Mouse (Mus musculus) neural tube, embryonic 11.5 days (tissue): ENCODE measurements around the gene Hnrnpf. TPM values are rescaled to one million over a fixed set of nuclear protein-coding genes. Genes with fewer than 3 reads are reported as not detected.
"Not testable (repeated sequence)": the region's sequence is repeated elsewhere in the genome, so short reads cannot be mapped to it uniquely, and the experiment has no call there.

ENCODE experiments used
- ATAC-seq: fragments of 200-750 bp; cut with Nextera tagmentation; 2 replicates; pipeline ENCODE4 v1.8.0; 2017; ENCODE audit warnings: moderate number of reproducible peaks, mild to moderate bottlenecking, moderate TSS enrichment, moderate library complexity; ENCODE audit not compliant: insufficient read depth, low FRiP score, low TSS enrichment
- DNase-seq: peaks from one replicate; pipeline ENCODE4 v3.0.0-alpha.2; 2015; ENCODE audit warnings: low spot score
- H3K27ac ChIP-seq: fragments of 300-500 bp; sonication (generic); 2 replicates; pipeline ENCODE4 v1.5.1; 2014; ENCODE audit warnings: low read depth, mild to moderate bottlenecking, low read length
- H3K27me3 ChIP-seq: fragments of 300-500 bp; sonication (generic); 2 replicates; pipeline ENCODE4 v1.6.1; 2014; ENCODE audit warnings: mild to moderate bottlenecking, low read length, mixed read lengths; ENCODE audit not compliant: control insufficient read depth, insufficient read depth
- H3K36me3 ChIP-seq: fragments of 300-500 bp; sonication (generic); 2 replicates; pipeline ENCODE4 v1.6.1; 2014; ENCODE audit warnings: mild to moderate bottlenecking, low read length, moderate library complexity, mixed read lengths; ENCODE audit not compliant: control insufficient read depth, insufficient read depth
- H3K4me1 ChIP-seq: fragments of 300-500 bp; sonication (generic); 2 replicates; pipeline ENCODE4 v1.6.1; 2014; ENCODE audit warnings: low read length, mixed read lengths; ENCODE audit not compliant: control insufficient read depth, insufficient read depth
- H3K4me2 ChIP-seq: fragments of 300-500 bp; sonication (generic); 2 replicates; pipeline ENCODE4 v1.6.1; 2014; ENCODE audit warnings: low read depth, mild to moderate bottlenecking, moderate library complexity
- H3K4me3 ChIP-seq: fragments of 300-500 bp; sonication (generic); 2 replicates; pipeline ENCODE4 v1.5.1; 2014; ENCODE audit warnings: low read depth, low read length
- H3K9ac ChIP-seq: fragments of 300-500 bp; sonication (generic); 2 replicates; pipeline ENCODE4 v1.6.1; 2014; ENCODE audit warnings: mild to moderate bottlenecking, low read length
- H3K9me3 ChIP-seq: fragments of 300-500 bp; sonication (generic); 2 replicates; pipeline ENCODE4 v1.6.1; 2016; ENCODE audit warnings: low read length; ENCODE audit not compliant: control insufficient read depth
- WGBS: fragments of 180-500 bp; shearing (Covaris S2); extraction: QIAGEN DNeasy Blood & Tissue Kit; methylation state at CpG from one replicate; pipeline ENCODE4 v1.1.7; 2014; 5-methylcytosine and 5-hydroxymethylcytosine counted together
- polyA plus RNA-seq: library from polyadenylated mRNA; unstranded; fragments of >200 nt; fragmentation: Nextera tagmentation; extraction: Ambion mirVana; gene quantifications from 2 replicates; pipeline ENCODE4 v1.2.1, GENCODE M21; 2014

The Hnrnpf gene
- polyA plus RNA-seq, 1 experiment from 2014 or later, result 701 TPM

- no peak for ATAC-seq
- WGBS, result 77% methylated on average over 14 of the region's 14 CpGs
- no peaks in the 10 kb centered on the region for H3K4me1 ChIP-seq
Measured at GRCm38 (mm10) chr6:117871034-117871433, 29.1 kb upstream of the Hnrnpf start.

GRCm38 (mm10) chr6:117873450-117873849 lies 26.7 kb upstream of the Hnrnpf start:
- H3K4me3 ChIP-seq, H3K27ac ChIP-seq, H3K4me1 ChIP-seq, H3K9ac ChIP-seq, H3K4me2 ChIP-seq, ATAC-seq, H3K9me3 ChIP-seq, H3K36me3 ChIP-seq, H3K27me3 ChIP-seq, DNase-seq: not testable (repeated sequence)
- WGBS, result 89% methylated on average over 7 of the region's 7 CpGs

More at GRCm38 (mm10) chr6:117871034-117871433, 29.1 kb upstream of the Hnrnpf start:
- no peak for DNase-seq
- Histone ChIP-seq H3K36me3 (no peaks in the 10 kb centered on the region), H3K4me2 (no peak overlapping the region), H3K9ac (no peak overlapping the region), H3K4me3 (no peak overlapping the region), H3K27ac (no peak overlapping the region), H3K27me3 (no peaks in the 10 kb centered on the region), H3K9me3 (no peaks in the 10 kb centered on the region)

DNA sequence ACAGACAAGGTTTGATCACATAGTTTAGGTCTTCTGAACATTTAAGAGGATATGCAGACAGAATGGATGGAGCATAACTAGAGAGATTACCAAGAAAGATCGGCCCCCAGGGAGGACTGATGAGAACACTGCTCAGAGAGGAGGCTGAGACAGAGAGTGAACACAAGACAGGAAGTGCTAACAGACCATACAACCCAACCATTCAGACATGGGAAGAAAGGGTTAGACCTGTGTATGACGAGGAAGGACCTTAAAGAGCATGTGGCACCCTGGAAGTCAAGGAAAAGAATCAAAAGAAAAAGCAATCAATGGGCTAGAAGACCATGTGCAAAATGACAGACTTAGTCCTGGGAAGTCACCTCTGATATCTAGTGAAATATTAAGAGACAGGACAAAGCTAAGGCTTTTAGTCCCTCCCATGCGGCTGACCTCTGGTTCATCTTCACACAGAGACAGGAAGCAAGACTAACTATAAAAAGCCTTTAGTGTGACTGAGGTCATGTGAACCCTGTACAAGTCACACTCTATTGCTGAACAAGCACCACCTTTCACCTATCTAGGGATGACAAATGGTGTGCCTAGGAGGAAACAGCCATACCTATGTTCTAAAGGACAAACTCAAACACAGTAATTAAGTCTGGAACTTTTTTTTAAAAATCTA lies 25.4 kb upstream of the Hnrnpf start:
- ATAC-seq, result no peak

DNA sequence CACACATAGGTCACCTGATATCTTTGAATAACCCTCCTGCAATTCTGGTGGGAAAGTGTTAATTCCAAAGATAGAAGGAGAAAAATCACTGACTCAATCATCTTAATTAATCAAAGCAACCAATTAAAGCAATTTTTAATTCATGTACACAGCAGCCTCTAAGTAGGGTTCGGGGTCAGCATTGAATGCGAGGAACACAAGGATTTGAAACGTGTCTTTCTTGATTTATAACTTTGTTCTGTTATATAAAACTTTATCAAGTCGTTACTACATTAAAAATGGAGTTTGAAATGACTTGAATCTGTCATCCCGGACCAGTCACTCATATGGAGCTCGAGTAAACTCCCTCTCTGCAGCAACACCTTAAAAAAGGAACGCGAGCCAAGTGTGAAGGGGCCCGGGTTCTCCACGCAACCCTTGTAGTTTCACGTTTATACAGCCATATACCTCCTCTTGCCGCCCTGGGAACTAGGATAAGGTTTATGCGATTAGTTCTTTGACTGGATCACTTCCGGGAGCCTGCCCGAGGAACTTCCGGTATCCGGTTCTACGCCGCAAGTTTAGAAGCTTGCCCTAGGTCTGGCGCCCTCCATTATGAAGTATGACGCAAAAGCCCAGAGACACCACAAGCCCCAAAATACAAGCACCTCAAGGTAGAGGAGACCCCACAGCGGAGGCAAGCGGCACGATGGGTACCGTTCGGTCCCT lies 21.3 kb upstream of the Hnrnpf start:
- no peaks in the 10 kb centered on the region for H3K9me3 ChIP-seq
- peaks cover 6% of the 10 kb centered on the region; the same call in 1 of the 2 replicates for H3K4me1 ChIP-seq
- no peaks in the 10 kb centered on the region for H3K36me3 ChIP-seq
- peak overlapping the region; percentile 41 for H3K4me3 ChIP-seq
- DNase-seq (no peak), ATAC-seq (peak; percentile 82)
- H3K27me3 ChIP-seq, result no peaks in the 10 kb centered on the region
- H3K9ac ChIP-seq, result peak overlapping the region; percentile 72
- H3K4me2 ChIP-seq, result peak overlapping the region; percentile 68
- 14% methylated on average over 26 of the region's 26 CpGs for WGBS
- H3K27ac ChIP-seq, result peak overlapping the region; percentile 96

More for the DNA sequence above, 25.4 kb upstream of the Hnrnpf start:
- Histone ChIP-seq H3K9me3 (no peaks in the 10 kb centered on the region), H3K4me2 (no peak overlapping the region), H3K36me3 (no peaks in the 10 kb centered on the region), H3K4me3 (no peak overlapping the region), H3K27ac (no peak overlapping the region), H3K27me3 (no peaks in the 10 kb centered on the region), H3K9ac (no peak overlapping the region), H3K4me1 (no peaks in the 10 kb centered on the region)
- DNase-seq, result no peak
- 81% methylated on average over 3 of the region's 3 CpGs for WGBS

GRCm38 (mm10) chr6:117879408-117880115 lies 20.6 kb upstream of the Hnrnpf start:
- Histone ChIP-seq H3K9ac (peak overlapping the region; percentile 72), H3K27ac (peak overlapping the region; percentile 96), H3K4me2 (peak overlapping the region; percentile 68), H3K4me3 (peak overlapping the region; percentile 41), H3K9me3 (no peaks in the 10 kb centered on the region), H3K36me3 (no peaks in the 10 kb centered on the region), H3K4me1 (peaks cover 6% of the 10 kb centered on the region; the same call in 1 of the 2 replicates), H3K27me3 (no peaks in the 10 kb centered on the region)
- ATAC-seq (peak; percentile 93), DNase-seq (peak; percentile 100)
- WGBS, result under 1% methylated on average over 67 of the region's 67 CpGs

- ATAC-seq (no peak), DNase-seq (no peak)
- no peaks in the 10 kb centered on the region for H3K27me3 ChIP-seq
- no peak overlapping the region; the same call in 1 of the 2 replicates for H3K9ac ChIP-seq
- peak overlapping the region; percentile 68 for H3K4me2 ChIP-seq
- H3K4me1 ChIP-seq, result peaks cover 6% of the 10 kb centered on the region; the same call in 1 of the 2 replicates
- peak overlapping the region; percentile 96 for H3K27ac ChIP-seq
- 35% methylated on average over 3 of the region's 3 CpGs for WGBS
- H3K36me3 ChIP-seq, result no peaks in the 10 kb centered on the region
- H3K4me3 ChIP-seq, result peak overlapping the region; percentile 41
- no peaks in the 10 kb centered on the region for H3K9me3 ChIP-seq
Measured at GRCm38 (mm10) chr6:117880394-117880838, 19.7 kb upstream of the Hnrnpf start.

DNA sequence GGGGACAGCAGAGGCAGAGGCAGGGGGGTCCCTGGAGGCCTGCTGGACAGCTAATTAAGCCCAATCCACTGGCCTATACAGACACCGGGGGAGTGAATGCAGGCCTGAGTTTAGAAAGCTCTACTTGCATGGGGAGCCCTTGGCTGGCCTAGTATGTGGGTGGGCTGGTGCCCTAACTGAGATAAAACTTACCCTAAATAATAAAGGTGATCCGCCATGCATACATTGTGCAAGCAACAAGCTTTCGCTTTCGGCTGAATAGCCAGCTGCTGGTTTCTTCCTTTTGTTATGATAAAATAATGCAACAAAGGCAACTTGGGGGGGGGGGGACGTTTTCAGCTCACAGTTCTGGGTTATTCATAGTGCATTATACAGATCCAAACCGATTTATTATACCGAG lies 18.9 kb upstream of the Hnrnpf start:
- ATAC-seq (no peak), DNase-seq (no peak)
- H3K27ac ChIP-seq, result no peak overlapping the region
- peaks cover 6% of the 10 kb centered on the region; the same call in 1 of the 2 replicates for H3K4me1 ChIP-seq
- no peak overlapping the region for H3K4me2 ChIP-seq
- no peaks in the 10 kb centered on the region for H3K36me3 ChIP-seq
- H3K9ac ChIP-seq, result no peak overlapping the region
- no peaks in the 10 kb centered on the region for H3K9me3 ChIP-seq
- 51% methylated on average over 7 of the region's 7 CpGs for WGBS
- no peak overlapping the region for H3K4me3 ChIP-seq
- no peaks in the 10 kb centered on the region for H3K27me3 ChIP-seq

- Histone ChIP-seq H3K36me3 (no peaks in the 10 kb centered on the region), H3K4me3 (no peak overlapping the region), H3K4me2 (no peak overlapping the region), H3K9me3 (no peaks in the 10 kb centered on the region), H3K27me3 (no peaks in the 10 kb centered on the region), H3K27ac (no peak overlapping the region), H3K9ac (no peak overlapping the region), H3K4me1 (peaks cover 6% of the 10 kb centered on the region; the same call in 1 of the 2 replicates)
- ATAC-seq (no peak), DNase-seq (no peak)
- WGBS, result 72% methylated on average over 7 of the region's 7 CpGs
Measured at GRCm38 (mm10) chr6:117881997-117882396, 18.1 kb upstream of the Hnrnpf start.
